Mouse (Mus musculus): ENCODE measurements at regions not wholly inside any gene's neighbourhood (a gene's known extent, or its start where the extent isn't known, plus 50 kb on each side); places are given as distances from the start of the nearest gene placed in this dataset.
A peak's percentile ranks its signal among the peaks of the same experiment; 100 is the strongest.
"Not testable (repeated sequence)": the region's sequence is repeated elsewhere in the genome, so short reads cannot be mapped to it uniquely, and the experiment has no call there.

- DNase-seq, result no peak
Observed at GRCm38 (mm10) chr14:46591211-46591610, 169.1 kb upstream of the Cdkn3 start.

GRCm38 (mm10) chr14:46586093-46586492 lies 174.2 kb upstream of the Cdkn3 start:
- no peak for DNase-seq

GRCm38 (mm10) chr14:46578051-46579000 lies 182.0 kb upstream of the Cdkn3 start:
- DNase-seq, result no peak

GRCm38 (mm10) chr14:46575889-46576288 lies 184.5 kb upstream of the Cdkn3 start:
- peak; percentile 37 for DNase-seq

- DNase-seq, result peak; percentile 61
Observed at GRCm38 (mm10) chr14:46575414-46575813, 184.9 kb upstream of the Cdkn3 start.

- no peak for DNase-seq
Observed at GRCm38 (mm10) chr14:46573401-46573800, 182.9 kb upstream of the Bmp4 start.

GRCm38 (mm10) chr14:46572972-46573371 lies 182.5 kb upstream of the Bmp4 start:
- not testable (repeated sequence) for DNase-seq

- no peak for DNase-seq
Observed at GRCm38 (mm10) chr14:46571841-46572240, 181.4 kb upstream of the Bmp4 start.

GRCm38 (mm10) chr14:46569273-46569672 lies 178.8 kb upstream of the Bmp4 start:
- DNase-seq, result no peak

- no peak for DNase-seq
Observed at GRCm38 (mm10) chr14:46567411-46567780, 176.9 kb upstream of the Bmp4 start.

GRCm38 (mm10) chr14:46566681-46567410 lies 176.4 kb upstream of the Bmp4 start:
- peak; percentile 29 for DNase-seq

GRCm38 (mm10) chr14:46564998-46565397 lies 174.5 kb upstream of the Bmp4 start:
- peak; percentile 80 for DNase-seq

GRCm38 (mm10) chr14:46562016-46562415 lies 171.5 kb upstream of the Bmp4 start:
- no peak for DNase-seq

GRCm38 (mm10) chr14:46553239-46553638 lies 162.8 kb upstream of the Bmp4 start:
- DNase-seq, result no peak

GRCm38 (mm10) chr14:46546146-46546545 lies 155.7 kb upstream of the Bmp4 start:
- DNase-seq, result peak; percentile 55

GRCm38 (mm10) chr14:46539466-46540187 lies 149.2 kb upstream of the Bmp4 start:
- peak; percentile 16 for DNase-seq

GRCm38 (mm10) chr14:46536002-46536762 lies 145.7 kb upstream of the Bmp4 start:
- no peak for DNase-seq

- DNase-seq, result no peak
Observed at GRCm38 (mm10) chr14:46532697-46533096, 142.2 kb upstream of the Bmp4 start.

GRCm38 (mm10) chr14:46530452-46530851 lies 140.0 kb upstream of the Bmp4 start:
- no peak for DNase-seq

- no peak for DNase-seq
Observed at GRCm38 (mm10) chr14:46529086-46529715, 138.7 kb upstream of the Bmp4 start.

GRCm38 (mm10) chr14:46517258-46517657 lies 126.8 kb upstream of the Bmp4 start:
- DNase-seq, result no peak

GRCm38 (mm10) chr14:46516285-46516684 lies 125.8 kb upstream of the Bmp4 start:
- no peak for DNase-seq

Measured in embryo, embryonic 11 days (tissue).